Mouse (Mus musculus): Measurements from ENCODE around the gene Pgf. TPM values are rescaled to one million over a fixed set of nuclear protein-coding genes. Genes with fewer than 3 reads are reported as not detected.

Gene Pgf
- polyA plus RNA-seq (2012; rRNA removed), result 0.88 and 1.3 TPM in 2 replicates

DNA sequence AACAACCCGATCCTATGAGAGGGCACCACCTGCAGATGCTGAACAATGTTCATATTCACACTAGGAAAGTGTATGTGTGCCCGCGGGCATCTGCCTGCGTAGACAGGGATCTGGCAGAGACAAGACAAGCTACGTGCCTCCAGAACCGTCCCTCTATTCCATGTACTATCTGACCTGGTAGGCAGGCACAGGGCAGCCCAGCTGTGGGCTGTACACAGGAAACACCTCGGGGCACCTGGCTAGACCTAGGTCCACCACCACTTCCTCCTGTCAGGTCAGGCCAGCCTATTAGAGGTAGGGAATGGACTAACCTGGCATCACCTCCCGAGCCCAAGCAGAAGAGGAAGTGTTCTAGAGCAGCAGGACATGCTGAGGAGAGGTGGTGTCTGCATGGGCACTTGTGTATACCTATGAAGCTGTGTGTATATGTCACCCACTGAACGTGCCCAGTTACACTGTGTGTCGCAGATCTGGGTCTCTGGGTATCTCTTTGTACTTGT lies at the start of gene Pgf:
Pgf (minus strand) TSS at position 51 of the 500 bp plus-strand sequence.

DNA sequence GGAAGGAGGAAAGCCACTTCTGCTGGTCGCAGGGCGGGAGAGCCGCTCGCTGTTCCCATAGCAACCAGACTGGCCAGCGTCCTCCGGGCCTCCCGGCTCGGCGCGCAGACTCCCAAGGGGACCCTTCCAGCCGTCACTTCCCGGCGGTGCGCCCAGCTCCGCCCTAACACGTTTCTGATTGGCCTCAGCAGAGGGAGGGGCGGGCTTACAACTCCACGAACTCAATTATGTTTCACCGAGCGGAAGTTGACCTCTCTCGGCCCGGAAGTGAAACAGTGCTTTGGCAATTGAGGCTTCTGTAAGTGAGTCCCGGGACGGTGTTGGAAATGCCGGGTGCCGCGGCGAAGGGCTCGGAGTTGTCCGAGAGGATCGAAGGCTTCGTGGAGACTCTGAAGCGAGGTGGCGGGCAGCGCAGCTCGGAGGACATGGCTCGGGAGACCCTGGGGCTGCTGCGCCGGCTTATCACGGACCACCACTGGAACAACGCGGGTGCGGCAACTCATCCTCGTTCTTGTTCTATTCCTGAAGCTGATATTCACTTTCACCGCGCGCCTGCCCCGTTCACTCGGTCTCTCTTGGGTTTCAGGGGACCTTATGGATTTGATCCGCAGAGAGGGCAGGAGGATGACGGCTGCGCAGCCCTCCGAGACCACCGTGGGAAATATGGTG lies 41.8 kb upstream of the Pgf start, which contains the start of gene Eif2b2:
Eif2b2 (plus strand) TSS at position 246 of the 669 bp plus-strand sequence.

DNA sequence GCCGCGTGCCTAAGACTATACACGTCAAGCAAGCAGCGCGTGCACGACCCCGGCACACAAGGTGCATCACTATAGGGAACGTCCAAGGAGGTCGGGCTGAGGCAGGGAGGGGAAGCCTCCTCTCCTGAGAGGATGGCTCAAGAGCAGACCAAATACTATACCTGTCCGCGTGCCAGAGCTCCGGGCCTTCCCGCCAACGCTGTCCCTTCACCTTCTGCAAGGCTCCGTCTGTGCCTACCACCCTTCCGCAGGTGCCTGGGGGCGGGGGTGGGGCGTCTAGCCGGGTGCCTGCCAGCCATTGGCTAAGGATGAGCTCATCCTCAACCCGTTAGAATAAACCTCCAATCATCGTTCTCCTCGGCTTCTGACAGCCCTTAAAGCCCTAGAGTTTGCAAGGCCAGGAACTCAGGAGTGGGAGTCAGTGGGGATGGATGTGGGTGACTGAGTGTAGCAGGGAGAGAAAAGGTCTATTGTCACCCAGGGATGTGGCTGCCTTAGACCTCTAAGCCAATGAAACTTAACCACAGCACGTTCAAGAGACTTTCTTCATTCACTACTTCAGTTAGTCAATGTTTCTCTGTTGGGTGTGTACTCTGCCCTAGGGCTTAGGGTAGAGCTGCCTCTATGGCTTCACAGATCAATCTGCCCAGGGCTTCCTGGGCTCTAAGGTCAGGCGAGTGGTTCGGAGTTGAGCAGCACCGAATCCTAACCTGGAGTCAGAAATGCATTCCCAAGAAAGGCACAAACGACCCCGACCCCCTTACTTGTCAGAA lies 26.4 kb downstream of the Pgf start, which contains the start of gene Rps6kl1:
Rps6kl1 (minus strand) TSS at position 263 of the 773 bp plus-strand sequence.

Other genes with a start within 250 kb of the Pgf start
- gene Fcf1, start 206.9 kb downstream of the Pgf start, polyA plus RNA-seq (2012; rRNA removed), result 18.9 and 20.7 TPM in 2 replicates
- 20.9 and 26.8 TPM in 2 replicates for gene Arel1, start 206.9 kb downstream of the Pgf start, polyA plus RNA-seq (2012; rRNA removed)
- gene Ylpm1, start 181.5 kb downstream of the Pgf start, polyA plus RNA-seq (2012; rRNA removed), result 8.0 and 8.6 TPM in 2 replicates
- 1.3 and 1.6 TPM in 2 replicates for gene Prox2, start 67.0 kb downstream of the Pgf start, polyA plus RNA-seq (2012; rRNA removed)
- gene Dlst, start 67.0 kb downstream of the Pgf start, polyA plus RNA-seq (2012; rRNA removed), result 83.3 and 92.1 TPM in 2 replicates
- 0.88 and 1.0 TPM in 2 replicates for gene Rps6kl1, start 26.5 kb downstream of the Pgf start, polyA plus RNA-seq (2012; rRNA removed)
- gene Eif2b2, start 41.7 kb upstream of the Pgf start, polyA plus RNA-seq (2012; rRNA removed), result 98.1 and 117 TPM in 2 replicates
- gene Mlh3, start 92.8 kb upstream of the Pgf start, polyA plus RNA-seq (2012; rRNA removed), result 2.8 and 2.9 TPM in 2 replicates
- 4.0 and 4.9 TPM in 2 replicates for gene Acyp1, start 110.6 kb upstream of the Pgf start, polyA plus RNA-seq (2012; rRNA removed)
- gene Zc2hc1c, start 110.8 kb upstream of the Pgf start, polyA plus RNA-seq (2012; rRNA removed), result 0.40 and 0.66 TPM in 2 replicates
- 20.8 and 22.0 TPM in 2 replicates for gene Nek9, start 161.6 kb upstream of the Pgf start, polyA plus RNA-seq (2012; rRNA removed)
- gene Tmed10, start 197.1 kb upstream of the Pgf start, polyA plus RNA-seq (2012; rRNA removed), result 302 and 363 TPM in 2 replicates

Data from colon, adult 2 months (tissue).